Mouse (Mus musculus) lung, postnatal 0 days (tissue): ENCODE results near the gene Ensa. TPM values are rescaled to one million over a fixed set of nuclear protein-coding genes. Genes with fewer than 3 reads are reported as not detected.

Experiments used
- ATAC-seq: fragments of 200-750 bp; cut with Nextera tagmentation; 2 replicates; pipeline ENCODE4 v1.8.0; 2017; ENCODE audit warnings: moderate library complexity
- DNase-seq: peaks from one replicate; pipeline ENCODE4 v3.0.0-alpha.2; 2016; ENCODE audit warnings: low spot score
- H3K27ac ChIP-seq: fragments of 300-500 bp; sonication (generic); 2 replicates; pipeline ENCODE4 v1.5.1; 2014; ENCODE audit warnings: antibody characterized with exemption, mild to moderate bottlenecking, low read length, mixed read lengths
- H3K27me3 ChIP-seq: fragments of 300-500 bp; sonication (generic); replicated peaks from 2 replicates; pipeline ENCODE4 v1.6.1; 2014; ENCODE audit warnings: low read length, mixed read lengths; ENCODE audit not compliant: insufficient read depth
- H3K36me3 ChIP-seq: fragments of 300-500 bp; sonication (generic); 2 replicates; pipeline ENCODE4 v1.6.1; 2014; ENCODE audit warnings: low read length, mixed read lengths; ENCODE audit not compliant: insufficient read depth
- H3K4me1 ChIP-seq: fragments of 300-500 bp; sonication (generic); 2 replicates; pipeline ENCODE4 v1.6.1; 2014; ENCODE audit warnings: antibody characterized with exemption, low read depth, low read length, mixed read lengths; ENCODE audit not compliant: insufficient read depth
- H3K4me2 ChIP-seq: fragments of 300-500 bp; sonication (generic); replicated peaks from 2 replicates; pipeline ENCODE4 v1.6.1; 2014; ENCODE audit warnings: low read depth, mild to moderate bottlenecking, low read length, moderate library complexity, mixed read lengths
- H3K4me3 ChIP-seq: fragments of 300-500 bp; sonication (generic); 2 replicates; pipeline ENCODE4 v1.5.1; 2014; ENCODE audit warnings: low read depth, low read length
- H3K9ac ChIP-seq: fragments of 300-500 bp; sonication (generic); replicated peaks from 2 replicates; pipeline ENCODE4 v1.6.1; 2014; ENCODE audit warnings: low read depth, mild to moderate bottlenecking
- H3K9me3 ChIP-seq: fragments of 300-500 bp; sonication (generic); 2 replicates; pipeline ENCODE4 v1.6.1; 2016; ENCODE audit warnings: low read length, mixed read lengths
- CTCF ChIP-seq: IDR thresholded peaks from 2 replicates; pipeline ENCODE4 v1.5.1; 2016; ENCODE audit warnings: antibody characterized with exemption, mild to moderate bottlenecking
- EP300 ChIP-seq: IDR thresholded peaks from 2 replicates; pipeline ENCODE4 v1.6.1; 2016; ENCODE audit warnings: antibody characterized with exemption, mild to moderate bottlenecking, control low read depth
- WGBS: fragments of 180-500 bp; shearing (Covaris S2); extraction: QIAGEN DNeasy Blood & Tissue Kit; methylation state at CpG from one replicate; pipeline ENCODE4 v1.1.7; 2014; 5-methylcytosine and 5-hydroxymethylcytosine counted together
- polyA plus RNA-seq: library from polyadenylated mRNA; unstranded; fragments of >200 nt; fragmentation: Nextera tagmentation; extraction: Ambion mirVana; gene quantifications from 2 replicates; pipeline ENCODE4 v1.2.1, GENCODE M21; 2015

Ensa gene
- polyA plus RNA-seq, 1 experiment from 2014 or later = 52.0 TPM

DNA sequence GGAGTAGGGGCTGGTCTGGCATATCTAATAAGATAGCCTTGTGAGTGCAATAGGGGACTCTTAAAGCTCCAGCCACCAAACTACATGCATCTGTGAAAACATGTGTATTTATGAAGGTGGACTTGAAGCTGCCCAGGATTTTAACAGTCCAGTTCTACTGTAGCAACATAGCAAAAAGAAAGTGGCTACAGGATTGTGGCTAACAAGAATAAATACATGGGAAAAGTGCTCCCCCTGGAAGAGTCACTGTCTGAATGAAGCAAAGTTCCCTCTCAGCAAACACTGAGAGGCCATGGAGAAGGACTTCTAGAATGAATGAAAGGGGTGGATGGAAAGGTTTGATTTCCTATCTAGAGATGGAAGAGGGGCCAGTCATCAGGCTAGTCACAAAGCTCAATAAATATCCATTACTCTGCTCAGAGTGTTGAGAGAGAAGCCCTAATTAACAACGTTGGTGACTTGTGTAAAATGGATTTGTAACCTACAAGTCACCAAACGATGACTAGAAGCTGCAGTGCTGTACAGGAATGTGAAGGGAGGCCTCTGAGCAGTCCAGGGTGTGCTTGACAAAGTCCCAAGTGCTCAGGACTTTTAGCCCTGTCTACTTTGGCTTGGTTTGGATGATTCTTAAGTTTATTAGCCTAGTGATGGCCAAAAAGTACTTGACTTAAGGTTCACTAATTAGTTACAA is 36.1 kb downstream of the Ensa start:
- DNase-seq = peak; percentile 50
- H3K4me1 ChIP-seq = peaks cover 35% of the 10 kb centered on the region
- H3K4me2 ChIP-seq = peak overlapping the region; percentile 71

DNA sequence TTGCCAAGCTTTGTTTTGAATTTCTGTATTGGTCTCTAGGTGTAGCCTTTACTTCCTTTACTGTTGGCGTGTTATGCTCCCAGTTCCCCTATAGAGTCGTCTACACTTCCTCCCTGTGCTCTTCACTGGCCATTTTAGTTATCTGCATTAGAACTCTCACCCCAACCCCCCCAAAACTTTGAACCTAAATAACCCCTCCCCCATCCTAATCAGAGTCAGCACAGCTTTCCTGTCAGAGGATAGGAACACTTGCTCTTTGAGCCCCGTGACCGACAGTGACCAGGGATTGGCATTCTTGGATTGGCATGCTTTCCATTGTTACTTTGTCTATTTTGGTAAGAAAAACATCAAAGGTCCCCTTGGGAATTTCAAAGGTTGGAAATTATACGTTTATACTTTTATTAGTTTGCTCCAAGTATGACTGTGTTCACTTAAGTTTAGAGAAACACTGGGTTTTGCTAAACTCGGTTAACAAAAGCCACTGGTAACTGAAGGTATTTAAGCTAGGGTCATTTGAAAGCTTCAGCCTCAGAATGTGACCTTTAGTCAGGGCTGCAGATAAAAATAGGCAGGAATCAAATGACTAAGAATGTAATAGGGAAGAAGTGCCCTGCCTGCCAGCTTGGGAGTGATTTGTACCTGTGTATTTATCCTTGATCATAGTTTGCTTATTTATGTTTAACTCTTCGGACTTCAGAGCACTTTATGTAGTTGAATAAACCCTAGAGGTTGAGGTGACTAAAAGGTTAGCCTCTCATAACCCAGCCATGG is 37.3 kb downstream of the Ensa start:
- Histone ChIP-seq H3K9me3 (no peaks in the 10 kb centered on the region), H3K27me3 (no peaks in the 10 kb centered on the region), H3K4me1 (peaks cover 44% of the 10 kb centered on the region), H3K4me3 (peak overlapping the region; percentile 99), H3K4me2 (peak overlapping the region; percentile 71), H3K36me3 (peaks cover 26% of the 10 kb centered on the region; the same call in 1 of the 2 replicates), H3K27ac (peak overlapping the region; percentile 52), H3K9ac (peak overlapping the region; percentile 100)
- WGBS = 12% methylated on average over 7 of the region's 7 CpGs
- DNase-seq = peak; percentile 37
- ATAC-seq = no peak
- TF ChIP-seq CTCF (no peak), EP300 (no peak)

More for the DNA sequence above, 36.1 kb downstream of the Ensa start:
- H3K36me3 ChIP-seq = peaks cover 26% of the 10 kb centered on the region; the same call in 1 of the 2 replicates
- ATAC-seq = no peak
- 8% methylated on average over 2 of the region's 2 CpGs for WGBS
- H3K9ac ChIP-seq = peak overlapping the region; percentile 100
- H3K27ac ChIP-seq = peak overlapping the region; percentile 100
- no peak for TF ChIP-seq EP300
- no peak for TF ChIP-seq CTCF
- peak overlapping the region; percentile 99 for H3K4me3 ChIP-seq
- no peaks in the 10 kb centered on the region for H3K27me3 ChIP-seq
- no peaks in the 10 kb centered on the region for H3K9me3 ChIP-seq

DNA sequence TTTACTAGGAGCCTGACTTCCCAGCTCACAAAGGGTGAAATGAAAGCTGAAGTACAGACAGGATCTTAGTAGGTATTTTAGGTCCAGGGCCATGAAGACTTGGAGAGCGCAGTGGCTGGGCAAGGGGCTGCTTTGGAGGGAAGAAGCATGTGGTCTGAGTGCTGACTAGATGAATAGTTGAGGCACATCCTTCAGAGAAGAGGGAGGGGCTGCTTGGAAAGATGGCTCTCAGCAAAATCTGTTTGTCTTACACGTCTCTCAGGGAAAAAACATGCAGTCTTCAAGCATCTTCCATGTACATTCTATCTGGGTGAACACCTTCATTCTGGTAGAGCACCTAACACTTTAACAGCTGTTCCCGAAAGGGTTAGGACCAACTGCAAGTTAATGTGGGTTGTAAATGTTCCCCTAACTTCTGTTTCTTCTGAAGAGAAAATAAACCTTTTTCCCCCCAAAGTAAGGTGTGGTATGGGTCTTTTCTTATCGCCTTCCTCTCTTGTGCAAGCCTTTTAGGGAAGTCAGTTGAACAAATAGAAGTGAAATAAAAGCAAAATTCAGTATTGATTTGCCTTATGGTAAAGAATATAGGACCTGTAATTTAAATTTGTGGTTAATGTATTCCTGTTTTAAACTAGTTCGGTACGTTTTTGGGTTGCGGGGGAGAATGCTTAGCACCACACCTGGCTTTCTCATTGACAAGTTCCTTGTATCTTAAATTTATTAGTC is 38.1 kb downstream of the Ensa start:
- no peak for ATAC-seq
- peak overlapping the region; percentile 71 for H3K4me2 ChIP-seq
- H3K27me3 ChIP-seq = no peaks in the 10 kb centered on the region
- H3K4me3 ChIP-seq = peak overlapping the region; percentile 99
- peaks cover 48% of the 10 kb centered on the region for H3K4me1 ChIP-seq
- WGBS = 60% methylated on average over 7 of the region's 7 CpGs
- no peak overlapping the region; the same call in 1 of the 2 replicates for H3K9ac ChIP-seq
- no peak for DNase-seq
- H3K27ac ChIP-seq = 0 out of 2 replicates have a peak overlapping the region, but pooled peaks have one; percentile 90
- peaks cover 26% of the 10 kb centered on the region; the same call in 1 of the 2 replicates for H3K36me3 ChIP-seq
- no peaks in the 10 kb centered on the region for H3K9me3 ChIP-seq
- TF ChIP-seq CTCF (no peak), EP300 (no peak)

DNA sequence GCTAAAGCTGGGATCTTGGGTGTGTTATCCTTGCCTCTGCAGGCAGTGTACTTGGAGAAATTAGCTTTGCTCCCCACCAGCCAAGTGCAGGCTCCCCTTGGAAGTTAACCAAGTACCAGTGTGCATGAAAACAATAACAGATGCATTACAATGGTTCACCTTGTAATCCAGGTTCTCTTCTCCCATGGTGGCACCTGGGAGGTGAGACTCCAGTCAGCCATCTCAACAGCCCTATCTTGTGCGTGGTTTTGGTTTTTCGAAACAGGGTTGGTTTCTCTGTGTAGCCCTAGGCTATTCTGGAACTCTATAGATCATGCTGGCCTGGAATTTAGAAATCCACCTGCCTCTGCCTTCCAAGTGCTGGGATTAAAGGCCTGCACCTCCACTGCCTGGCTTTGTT is 38.7 kb downstream of the Ensa start:
- H3K9me3 ChIP-seq = no peaks in the 10 kb centered on the region
- 63% methylated on average over 2 of the region's 2 CpGs for WGBS
- H3K4me3 ChIP-seq = no peak overlapping the region
- ATAC-seq (no peak), DNase-seq (no peak)
- TF ChIP-seq CTCF (no peak), EP300 (no peak)
- no peaks in the 10 kb centered on the region for H3K27me3 ChIP-seq
- peaks cover 26% of the 10 kb centered on the region; the same call in 1 of the 2 replicates for H3K36me3 ChIP-seq
- H3K27ac ChIP-seq = peak overlapping the region; percentile 90
- H3K4me1 ChIP-seq = peaks cover 51% of the 10 kb centered on the region
- peak overlapping the region; percentile 71; the same call in 1 of the 2 replicates for H3K4me2 ChIP-seq
- no peak overlapping the region for H3K9ac ChIP-seq

DNA sequence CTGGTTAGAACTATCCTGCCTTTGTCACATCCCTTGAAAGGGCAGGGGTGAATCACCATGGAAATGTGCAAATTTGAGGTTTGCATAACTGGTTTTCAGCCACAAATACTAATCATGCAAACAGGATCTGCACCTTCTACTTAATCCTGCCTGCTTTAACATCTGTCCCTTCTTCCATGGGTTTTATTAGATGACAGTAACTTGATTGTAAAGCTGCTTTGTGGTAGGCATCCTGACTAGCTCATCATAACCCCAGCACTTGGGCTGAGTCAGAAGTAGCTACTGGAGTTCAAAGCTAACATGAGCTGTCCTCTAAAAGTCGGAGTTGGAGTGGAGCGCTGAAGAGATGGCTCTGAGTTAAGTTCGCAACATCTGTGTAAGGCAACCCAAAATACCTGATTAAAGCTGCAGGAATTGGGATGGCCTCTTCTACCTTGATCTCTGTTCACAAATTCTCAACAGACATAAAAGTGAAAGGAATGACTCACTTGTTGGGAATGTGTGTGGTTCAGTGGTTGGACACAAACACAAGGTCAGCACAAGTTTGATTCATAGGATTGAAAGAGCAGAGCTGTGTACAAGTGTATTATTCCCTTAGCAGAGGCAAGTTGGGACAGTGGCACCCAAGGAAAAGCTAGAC is 39.3 kb downstream of the Ensa start:
- Histone ChIP-seq H3K27me3 (no peaks in the 10 kb centered on the region), H3K27ac (peak overlapping the region; percentile 90), H3K9ac (no peak overlapping the region), H3K4me1 (peaks cover 53% of the 10 kb centered on the region), H3K4me2 (peak overlapping the region; percentile 17; the same call in 1 of the 2 replicates), H3K4me3 (no peak overlapping the region), H3K36me3 (peaks cover 26% of the 10 kb centered on the region; the same call in 1 of the 2 replicates), H3K9me3 (no peaks in the 10 kb centered on the region)
- no peak for ATAC-seq
- WGBS = 54% methylated on average over 3 of the region's 3 CpGs
- TF ChIP-seq EP300 = no peak
- TF ChIP-seq CTCF = no peak
- peak; percentile 65 for DNase-seq
